Mouse (Mus musculus): ENCODE data around the gene Nutm1.

Nutm1 gene

DNA sequence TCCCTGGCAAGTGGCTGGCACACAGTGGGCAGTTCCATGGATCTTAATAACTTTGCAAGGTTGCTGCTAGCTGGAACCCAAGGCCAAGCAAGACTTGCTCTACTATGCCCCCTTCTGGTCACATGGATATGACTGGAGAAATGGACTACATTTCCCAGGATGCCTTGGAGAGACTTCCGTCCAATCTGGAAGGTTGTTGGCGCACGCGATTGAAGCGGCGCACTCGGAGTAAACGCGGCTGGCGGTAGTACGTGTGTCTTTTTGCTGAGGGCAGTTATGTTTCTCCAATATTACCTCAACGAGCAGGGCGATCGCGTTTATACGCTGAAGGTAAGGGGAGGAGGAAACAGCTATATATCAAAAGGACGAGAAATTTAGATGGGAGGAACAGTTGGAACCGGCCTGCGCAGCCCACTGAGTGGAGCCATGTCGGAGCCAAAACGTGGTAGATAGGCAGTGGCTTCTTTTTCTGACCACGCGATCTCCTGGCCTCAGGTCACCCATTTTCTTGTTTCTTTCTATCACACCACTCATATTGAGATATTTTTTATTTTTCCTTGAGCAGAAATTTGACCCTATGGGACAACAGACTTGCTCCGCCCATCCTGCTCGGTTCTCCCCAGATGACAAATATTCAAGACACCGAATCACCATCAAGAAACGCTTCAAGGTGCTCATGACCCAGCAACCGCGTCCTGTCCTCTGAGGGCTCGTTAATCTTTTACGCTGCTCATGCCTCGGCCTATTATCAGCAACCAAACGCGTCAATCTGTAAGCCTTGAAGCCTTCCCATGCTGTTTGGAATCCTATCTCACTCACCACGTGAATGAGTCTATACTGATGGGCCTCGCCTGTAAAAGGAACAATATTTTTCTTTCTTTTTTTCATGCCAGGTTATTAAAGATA is 2.9 kb upstream of the Nutm1 start, which contains the start of gene Nop10:
Gene Nop10, plus strand, starts transcription at position 179 of the 906 bp plus-strand sequence.
- peak; percentile 83 for DNase-seq (ENCODE audit: low spot score)

DNA sequence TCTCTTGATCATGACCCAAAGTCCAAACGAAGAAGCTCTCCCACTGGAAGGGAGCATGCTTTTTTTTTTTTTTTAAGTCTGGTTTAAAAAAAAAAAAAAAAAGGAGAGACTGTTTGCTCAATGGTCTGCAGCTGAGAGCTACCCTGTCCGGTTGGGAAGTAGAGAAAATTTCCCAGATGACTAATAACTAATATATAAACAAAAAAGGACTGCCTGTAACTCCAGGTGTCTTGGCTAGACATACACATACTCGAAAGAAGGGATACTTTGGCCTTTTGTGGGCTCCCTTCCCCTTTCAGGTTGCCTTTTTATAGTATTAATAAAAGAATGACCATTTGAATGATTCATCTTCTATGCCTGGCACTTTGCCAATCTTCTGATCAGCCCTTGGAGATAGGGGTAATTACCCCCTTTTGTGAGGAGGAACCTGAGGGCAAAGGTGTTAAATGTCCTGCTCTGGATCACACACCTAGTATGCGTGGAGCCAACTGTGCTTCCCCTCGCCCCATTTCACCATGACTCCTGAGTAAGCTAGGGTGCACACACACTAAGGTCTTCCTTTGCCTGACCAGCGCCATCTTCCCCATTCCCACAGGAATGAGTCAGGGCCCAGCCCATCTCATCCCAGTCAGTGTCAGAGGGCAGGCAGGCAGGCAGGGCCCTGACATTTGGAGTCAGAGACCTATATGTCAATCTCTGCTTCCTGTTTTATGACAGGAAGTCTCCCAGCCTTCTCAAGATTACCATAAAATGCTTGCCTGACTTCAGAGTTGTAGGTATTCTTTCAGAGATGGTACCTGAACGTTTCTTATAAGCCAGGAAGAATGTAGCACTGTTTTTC is 4.2 kb downstream of the Nutm1 start:
- DNase-seq (ENCODE audit: low spot score): no peak

- DNase-seq (ENCODE audit: low spot score): no peak
Observed at GRCm38 (mm10) chr2:112249780-112250453, 9.2 kb downstream of the Nutm1 start.

- no peak for DNase-seq (ENCODE audit: low spot score)
Observed at GRCm38 (mm10) chr2:112247323-112247722, 11.8 kb downstream of the Nutm1 start.

DNA sequence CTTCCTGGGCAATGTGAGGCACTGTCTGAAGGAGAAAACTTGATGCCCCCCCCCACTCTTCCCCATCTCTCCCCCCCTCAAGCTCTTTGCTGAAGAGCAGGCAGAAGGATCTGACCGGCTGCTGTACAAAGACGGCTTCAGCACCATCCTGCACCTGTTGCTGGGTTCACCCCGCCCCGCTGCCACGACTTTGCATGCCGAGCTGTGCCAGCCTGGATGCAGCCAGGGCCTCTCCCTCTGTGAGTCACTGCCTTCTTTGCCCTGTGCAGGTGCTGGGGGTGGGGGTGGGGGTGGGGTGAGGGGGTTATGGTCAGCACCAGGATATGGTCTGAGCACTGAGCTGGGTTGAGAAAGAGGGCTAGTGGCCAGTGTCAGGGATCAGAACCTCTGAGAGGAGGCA is 12.9 kb downstream of the Nutm1 start:
- no peak for DNase-seq (ENCODE audit: low spot score)

DNA sequence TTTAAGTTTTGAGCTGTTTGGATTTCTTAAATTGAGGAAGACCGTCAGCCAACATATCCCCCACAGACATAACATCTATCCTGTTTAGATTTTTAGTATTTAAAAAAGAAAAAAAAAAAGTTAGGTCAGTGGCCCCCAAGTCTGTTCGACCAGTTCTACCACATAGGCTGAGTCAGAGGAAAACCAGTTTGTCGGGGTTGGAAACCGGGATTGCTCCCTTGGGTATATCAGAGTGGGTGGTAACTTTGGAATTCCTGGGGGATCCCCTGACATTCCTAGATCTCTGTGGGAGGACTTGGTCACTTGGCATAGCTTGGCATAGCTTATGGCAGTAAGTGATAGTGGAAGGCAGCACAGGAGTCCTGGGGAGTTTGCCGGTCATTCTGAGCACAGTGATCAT is 13.8 kb downstream of the Nutm1 start:
- no peak for DNase-seq (ENCODE audit: low spot score)

DNA sequence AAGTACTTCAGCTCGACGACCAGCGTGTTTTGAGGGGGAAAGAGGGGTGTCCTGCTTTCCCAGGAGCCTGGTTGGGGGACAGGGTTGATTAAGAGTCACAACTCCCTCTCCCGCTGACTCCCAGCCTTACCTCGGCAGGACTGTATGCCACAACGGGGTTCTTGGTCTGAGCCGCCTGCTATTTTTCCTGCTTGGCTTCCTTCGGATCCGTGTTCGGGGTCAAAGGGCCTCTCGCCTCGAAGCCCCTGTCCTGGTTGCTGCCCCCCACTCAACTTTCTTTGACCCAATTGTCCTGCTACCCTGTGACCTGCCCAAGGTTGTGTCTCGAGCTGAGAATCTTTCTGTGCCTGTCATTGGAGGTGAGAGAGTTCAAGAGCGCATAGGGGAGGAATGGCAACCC is 17.3 kb downstream of the Nutm1 start:
- no peak for DNase-seq (ENCODE audit: low spot score)

DNA sequence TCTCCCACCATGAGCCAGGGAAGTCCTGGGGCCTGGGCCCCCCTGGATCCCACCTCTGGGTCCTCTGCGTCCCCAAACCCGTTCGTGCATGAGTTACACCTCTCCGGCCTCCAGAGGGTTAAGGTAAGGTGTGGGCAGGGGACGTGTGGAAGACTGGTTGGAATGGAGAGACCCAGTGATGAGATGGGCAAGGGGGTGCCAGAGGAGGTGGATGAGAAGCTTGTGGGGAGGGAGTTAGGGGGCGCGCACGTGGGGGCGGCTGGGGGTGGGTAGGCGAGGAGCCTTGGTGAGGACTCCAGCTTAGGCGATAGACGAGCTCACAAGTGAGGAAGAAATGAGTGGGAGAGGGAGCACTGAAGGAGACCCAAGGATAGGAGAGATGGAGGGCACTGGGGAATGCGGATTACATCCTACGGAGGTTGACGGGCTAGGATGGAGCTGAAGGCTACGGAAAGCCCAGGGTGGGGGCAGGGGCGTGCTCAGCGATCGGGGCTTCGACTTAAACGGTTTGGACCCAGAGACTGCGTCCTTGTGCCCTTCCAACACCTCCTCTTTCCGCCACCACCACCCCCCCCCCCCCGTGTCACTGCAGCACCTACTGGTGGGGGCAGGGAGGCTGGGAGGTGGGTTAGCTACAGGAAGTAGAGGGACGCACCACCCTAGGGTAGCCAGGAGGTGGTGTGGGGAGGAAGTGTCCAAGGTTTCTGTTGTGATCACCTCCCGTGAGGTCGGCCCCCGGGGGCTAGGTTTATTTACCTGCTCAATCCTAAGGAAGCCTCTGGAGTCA is 19.0 kb downstream of the Nutm1 start:
- no peak for DNase-seq (ENCODE audit: low spot score)

DNA sequence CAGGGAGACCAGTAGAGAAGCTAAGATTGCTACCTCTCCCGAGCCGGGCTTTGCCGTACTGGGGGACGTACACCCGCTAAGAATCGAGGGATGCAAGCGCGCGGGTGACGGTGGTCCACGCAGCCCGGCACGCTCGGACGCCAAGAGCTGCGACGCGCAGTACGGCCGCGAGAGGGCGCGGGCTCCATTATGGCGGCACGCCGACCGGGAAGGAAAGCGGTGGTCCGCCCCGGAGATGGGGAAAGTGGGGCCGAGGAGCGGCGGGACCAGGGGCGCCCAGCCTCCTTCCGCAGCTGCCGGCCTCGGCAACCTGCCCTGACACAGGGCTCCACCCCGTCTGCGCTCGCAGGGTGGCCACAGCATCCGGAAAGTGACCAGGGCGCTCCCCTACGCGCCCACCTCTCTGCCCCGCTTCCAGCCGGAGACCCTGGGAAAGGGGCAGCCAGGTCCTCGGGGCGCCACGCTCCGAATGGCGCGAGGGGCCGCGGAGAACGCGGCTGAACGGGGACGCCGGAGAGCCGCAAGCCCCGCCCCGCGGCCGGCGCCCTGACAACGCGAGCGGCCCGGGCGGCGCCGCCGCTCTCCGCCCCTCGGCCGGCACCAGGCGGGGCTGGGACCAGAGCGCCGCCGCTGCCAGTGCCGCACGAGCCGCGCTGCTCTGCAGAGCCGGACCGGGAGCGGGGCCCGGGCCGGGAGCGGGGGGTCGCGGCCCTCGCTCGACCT is 19.7 kb downstream of the Nutm1 start, which contains the start of gene Lpcat4:
Gene Lpcat4, plus strand, starts transcription at position 257 of the 723 bp plus-strand sequence.
- peak; percentile 92 for DNase-seq (ENCODE audit: low spot score)

DNA sequence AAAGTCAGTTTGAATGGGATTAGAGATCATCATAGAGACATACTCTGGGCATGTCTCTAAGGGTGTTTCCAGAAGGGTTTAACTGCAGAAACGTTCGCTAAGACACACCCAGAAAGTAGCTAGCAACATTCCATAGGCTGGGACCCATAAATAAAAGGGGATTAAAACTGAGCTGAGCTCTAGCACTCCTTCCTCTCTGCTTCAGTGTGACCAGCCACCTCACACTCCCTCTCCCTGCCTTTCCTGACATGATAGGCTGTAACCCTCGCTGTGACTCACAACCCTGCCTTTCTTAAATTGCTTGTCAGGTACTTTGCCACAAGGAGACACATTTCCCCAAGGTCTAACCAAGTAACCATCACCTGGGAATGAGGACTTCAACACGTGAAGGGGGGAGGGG is 21.1 kb downstream of the Nutm1 start:
- DNase-seq (ENCODE audit: low spot score): no peak

DNA sequence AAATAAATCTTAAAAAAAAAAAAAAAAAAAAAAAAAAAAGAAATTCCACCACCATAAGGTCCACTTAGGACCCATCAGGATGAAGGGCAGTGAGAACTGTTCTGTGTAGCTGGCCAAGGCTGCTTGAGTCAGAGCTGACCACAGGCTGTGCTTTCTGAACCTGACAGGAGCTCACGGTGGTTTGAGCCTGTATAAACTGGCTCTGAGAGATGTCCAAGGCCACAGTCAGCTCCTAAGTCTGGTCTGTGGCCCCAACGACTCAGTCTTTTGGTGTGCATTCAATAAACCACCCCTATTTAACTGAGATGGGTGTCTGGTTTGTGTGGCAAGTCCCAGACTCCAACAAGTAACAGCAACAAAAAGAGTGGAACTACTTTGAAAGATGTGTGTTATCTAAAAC is 22.5 kb downstream of the Nutm1 start:
- no peak for DNase-seq (ENCODE audit: low spot score)

GRCm38 (mm10) chr2:112232623-112233022 is 26.5 kb downstream of the Nutm1 start:
- DNase-seq (ENCODE audit: low spot score): no peak

DNA sequence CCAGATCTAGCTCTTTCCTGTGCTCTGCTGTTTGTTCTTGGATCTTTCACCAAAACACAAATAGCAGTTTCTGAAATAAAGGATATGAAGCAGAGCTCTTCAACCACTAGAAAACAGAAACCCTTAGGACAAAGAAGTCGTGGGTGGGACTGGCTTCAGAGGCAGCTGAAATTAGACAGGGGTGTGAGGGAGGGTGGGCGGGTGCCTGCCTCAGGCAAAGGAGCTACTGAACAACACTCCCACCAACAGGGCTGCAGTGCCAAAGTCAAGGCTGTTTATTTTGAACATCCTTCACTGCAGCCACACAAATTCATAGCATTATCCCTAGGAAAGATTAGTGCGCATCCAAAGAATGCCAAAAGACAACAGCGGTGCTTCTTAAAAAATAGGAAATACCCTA is 34.7 kb downstream of the Nutm1 start:
- DNase-seq (ENCODE audit: low spot score): no peak

- no peak for DNase-seq (ENCODE audit: low spot score)
Observed at GRCm38 (mm10) chr2:112222607-112223006, 36.5 kb downstream of the Nutm1 start.

- DNase-seq (ENCODE audit: low spot score): no peak
Observed at GRCm38 (mm10) chr2:112220880-112221279, 38.2 kb downstream of the Nutm1 start.

DNA sequence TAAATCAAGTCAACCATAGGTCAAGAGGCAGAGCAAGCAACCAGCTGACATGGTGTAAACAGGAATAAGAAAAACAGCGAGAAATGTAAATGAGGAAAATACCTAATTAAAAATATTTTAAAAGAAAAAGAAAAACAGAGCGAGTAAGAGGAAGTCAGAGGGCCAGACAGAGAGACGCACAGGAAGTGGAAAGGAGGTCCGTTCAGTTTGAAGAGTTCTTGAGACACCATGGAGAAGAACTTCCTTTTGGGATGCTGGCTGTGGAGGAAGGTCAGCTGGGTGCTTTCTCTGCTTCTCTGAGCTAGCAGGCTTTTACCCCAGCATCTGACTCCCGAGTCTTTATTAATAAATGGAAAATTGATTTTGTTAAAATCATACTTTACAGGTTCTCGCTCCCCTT is 41.5 kb downstream of the Nutm1 start:
- DNase-seq (ENCODE audit: low spot score): no peak

DNA sequence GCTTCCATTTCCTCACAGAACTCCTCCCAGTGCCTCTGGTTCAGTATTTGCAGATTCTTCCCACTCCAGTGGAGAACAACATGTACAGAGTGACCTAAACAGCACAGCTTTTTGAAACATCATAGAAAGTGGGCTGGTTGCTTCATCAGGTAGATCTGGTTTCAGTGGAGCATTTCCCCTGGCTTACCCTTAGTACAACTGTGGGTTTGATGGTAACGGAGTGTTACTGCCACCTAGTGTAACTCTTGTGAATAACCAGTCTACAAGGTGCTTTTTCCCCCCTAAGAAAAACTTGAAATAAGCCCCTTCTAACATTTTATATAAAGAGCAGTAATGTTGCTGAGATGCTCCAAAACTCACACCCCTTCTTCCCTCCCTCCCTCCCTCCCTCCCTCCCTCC is 43.1 kb downstream of the Nutm1 start:
- DNase-seq (ENCODE audit: low spot score): no peak

DNA sequence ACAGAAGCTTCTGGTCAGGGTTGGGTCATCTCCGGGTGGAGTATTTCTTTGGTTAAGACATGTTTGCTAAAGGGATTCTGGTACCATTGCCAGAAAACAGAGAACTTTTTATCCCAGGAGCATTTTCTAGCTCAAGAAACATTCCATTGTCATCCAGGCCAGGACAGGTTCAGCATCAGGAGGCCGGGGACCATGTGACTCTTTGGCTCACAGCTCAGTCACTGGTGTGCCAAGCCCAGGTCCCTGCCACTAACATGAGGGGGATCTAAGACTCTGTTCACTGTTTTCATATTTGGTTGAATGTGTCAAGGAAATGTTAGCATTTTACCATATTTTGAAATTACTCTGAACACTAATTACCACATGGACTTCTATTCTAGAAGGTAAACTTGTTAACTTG is 48.4 kb downstream of the Nutm1 start:
- no peak for DNase-seq (ENCODE audit: low spot score)

DNA sequence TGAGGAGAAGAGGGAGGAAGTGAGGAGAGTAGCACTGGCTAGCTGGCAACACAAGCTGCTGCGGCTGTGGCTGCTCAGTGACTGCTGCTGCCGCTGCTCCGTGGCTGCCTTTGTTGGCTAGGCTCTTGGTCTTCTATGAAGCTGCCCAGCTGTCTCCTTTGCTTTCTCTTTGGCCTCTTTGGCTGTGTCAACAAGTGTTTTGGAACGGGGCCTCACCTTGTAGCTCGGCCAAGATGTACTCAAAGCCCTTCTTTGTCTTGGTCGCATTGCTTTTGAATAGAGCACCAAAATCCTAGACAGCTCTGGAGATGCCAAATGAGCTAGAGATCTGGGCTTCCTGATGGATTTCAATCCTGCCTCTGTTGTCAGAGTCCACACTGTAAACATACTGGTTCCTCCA is 48.9 kb downstream of the Nutm1 start:
- no peak for DNase-seq (ENCODE audit: low spot score)

GRCm38 (mm10) chr2:112203056-112203455 is 56.0 kb downstream of the Nutm1 start:
- no peak for DNase-seq (ENCODE audit: low spot score)
